Mouse (Mus musculus) spleen, adult 2 months (tissue): ENCODE data around the gene Ogdhl.

Experiments used
- CTCF ChIP-seq: fragments of 200-500 bp; IDR thresholded peaks from 2 replicates; pipeline ENCODE4 v1.5.1; 2011; ENCODE audit warnings: mild to moderate bottlenecking, inconsistent platforms; ENCODE audit not compliant: insufficient read depth, insufficient read length, insufficient replicate concordance; ENCODE audit errors: extremely low read depth
- POLR2A ChIP-seq: fragments of 200-500 bp; IDR thresholded peaks from 2 replicates; pipeline ENCODE4 v1.6.1; 2011; ENCODE audit warnings: low read depth, low read length, inconsistent platforms

GRCm38 (mm10) chr14:32364359-32364758, 42.5 kb downstream of the Ogdhl start:
- TF ChIP-seq CTCF (no peak), POLR2A (no peak)
